ENCODE assay signal across 18 mouse cellular contexts in the genomic region with DNA sequence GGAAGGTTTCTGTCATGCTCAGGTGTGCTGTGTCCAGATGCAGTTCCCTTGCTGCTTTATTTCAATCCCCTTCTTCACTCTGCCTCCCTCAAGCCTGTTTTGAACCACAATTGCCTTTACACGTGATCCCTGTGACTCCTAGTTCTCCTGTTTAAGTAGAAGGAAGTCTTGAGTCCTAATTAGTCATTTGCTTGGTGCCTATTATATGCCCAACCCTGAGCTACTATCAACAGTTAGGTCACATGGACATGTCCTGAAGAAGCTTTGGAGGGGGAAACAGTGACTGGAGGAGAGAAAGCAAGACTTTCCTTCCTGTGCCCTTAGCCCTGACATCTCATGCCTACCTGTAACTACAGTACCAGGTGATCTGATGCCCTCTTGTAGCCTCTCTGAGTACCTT.
DNase-seq lines count a peak whose midpoint lies in the region; ATAC-seq and TF ChIP-seq lines count a peak whose summit lies in the region.
"Had no signal": no experiment of that assay in that cellular context is flagged by ENCODE, and none has a peak within 500 bp of the region (broad histone marks: within the 10 kb centered on the region; RNA-seq: fewer than 3 reads in every experiment).

No protein-coding gene starts in this region.

- peak; percentile 67; the same call in 1 of the 2 replicates for ATAC-seq in intestine, postnatal 0 days
- ATAC-seq: forebrain, embryonic 13.5 days; forebrain, embryonic 15.5 days had no signal

- no peak for TF ChIP-seq POLR2A in small intestine, adult 2 months (IDR thresholded peaks at IDR 0.05; ENCODE audit: low read depth, low read length)

- 33% methylated on average over 1 of the region's 1 CpGs for WGBS in intestine, postnatal 0 days
- 27% methylated on average over 1 of the region's 1 CpGs for WGBS in small intestine, adult 2 months

- H3K4me1 ChIP-seq in intestine, postnatal 0 days (replicated peaks; ENCODE audit: control insufficient read depth, insufficient read depth, low read length) = peaks cover 5% of the 10 kb centered on the region
- H3K4me1 ChIP-seq in small intestine, adult 2 months (ENCODE audit: control insufficient read depth, insufficient read depth, insufficient read length, low read length) = peaks cover 10% of the 10 kb centered on the region; the same call in 1 of the 2 replicates
- H3K4me1 ChIP-seq: embryonic facial prominence, embryonic 10.5 days; embryonic facial prominence, embryonic 12.5 days; forebrain, embryonic 13.5 days had no signal

- H3K27me3 ChIP-seq in intestine, postnatal 0 days (replicated peaks; ENCODE audit: control insufficient read depth, insufficient read depth, low read length) = no peaks in the 10 kb centered on the region
- H3K27me3 ChIP-seq in small intestine, adult 2 months (ENCODE audit: control insufficient read depth, insufficient read depth, low read length) = no peaks in the 10 kb centered on the region
- H3K27me3 ChIP-seq: embryonic facial prominence, embryonic 12.5 days; forebrain, embryonic 13.5 days; forebrain, embryonic 15.5 days had no signal

- H3K27ac ChIP-seq in layer of hippocampus, adult 2 months = 0 out of 2 replicates have a peak overlapping the region, but pooled peaks have one; percentile 1
- H3K27ac ChIP-seq in intestine, postnatal 0 days (ENCODE audit: low read depth, low read length) = no peak overlapping the region
- H3K27ac ChIP-seq in small intestine, adult 2 months (ENCODE audit: insufficient read depth, low read depth, low read length) = peak overlapping the region; percentile 10; the same call in 1 of the 2 replicates
- no peak overlapping the region for H3K27ac ChIP-seq in gastrocnemius, adult 2 months
- H3K27ac ChIP-seq: embryonic facial prominence, embryonic 10.5 days; embryonic facial prominence, embryonic 12.5 days; forebrain, embryonic 13.5 days; forebrain, embryonic 15.5 days had no signal

- no peak for DNase-seq in layer of hippocampus, adult 2 months (ENCODE audit: low spot score in 2 of 2)
- DNase-seq in layer of hippocampus, adult 11-12 months (ENCODE audit: low spot score) = no peak
- DNase-seq in adrenal gland, adult 2 months = no peak
- DNase-seq in gastrocnemius, adult 2 months = no peak
- DNase-seq: adrenal gland, adult 8-10 months; adrenal gland, postnatal 14 days; adrenal gland, postnatal 36 days; cerebellum, adult 11-12 months; cerebellum, adult 2 months; cerebellum, adult 9-10 months; cerebellum, postnatal 10 days; cerebellum, postnatal 25 days had no signal

- H3K4me2 ChIP-seq in intestine, postnatal 0 days (replicated peaks; ENCODE audit: low read depth) = no peak overlapping the region
- H3K4me2 ChIP-seq: embryonic facial prominence, embryonic 12.5 days; forebrain, embryonic 13.5 days; forebrain, embryonic 15.5 days had no signal

- no peak overlapping the region for H3K4me3 ChIP-seq in layer of hippocampus, adult 2 months
- no peak overlapping the region for H3K4me3 ChIP-seq in intestine, postnatal 0 days (ENCODE audit: low read depth, low read length)
- H3K4me3 ChIP-seq in small intestine, adult 2 months (ENCODE audit: low read depth, low read length) = no peak overlapping the region
- no peak overlapping the region for H3K4me3 ChIP-seq in gastrocnemius, adult 2 months
- H3K4me3 ChIP-seq: embryonic facial prominence, embryonic 10.5 days; embryonic facial prominence, embryonic 12.5 days; forebrain, embryonic 13.5 days; forebrain, embryonic 15.5 days had no signal

- no peaks in the 10 kb centered on the region for H3K9me3 ChIP-seq in intestine, postnatal 0 days (ENCODE audit: control insufficient read depth)
- H3K9me3 ChIP-seq: embryonic facial prominence, embryonic 10.5 days; embryonic facial prominence, embryonic 12.5 days; forebrain, embryonic 13.5 days; forebrain, embryonic 15.5 days had no signal

- no peaks in the 10 kb centered on the region for H3K36me3 ChIP-seq in intestine, postnatal 0 days (ENCODE audit: control insufficient read depth, insufficient read depth)
- no peaks in the 10 kb centered on the region for H3K36me3 ChIP-seq in small intestine, adult 2 months (ENCODE audit: control insufficient read depth, insufficient read depth, low read length)
- H3K36me3 ChIP-seq: embryonic facial prominence, embryonic 10.5 days; embryonic facial prominence, embryonic 12.5 days; forebrain, embryonic 15.5 days had no signal

- no peak overlapping the region for H3K9ac ChIP-seq in intestine, postnatal 0 days (ENCODE audit: low read depth, low read length)
- H3K9ac ChIP-seq: embryonic facial prominence, embryonic 12.5 days; forebrain, embryonic 13.5 days; forebrain, embryonic 15.5 days had no signal

- intact Hi-C loops in gastrocnemius, adult 2 months (cut with DNase I) = no loop called here

- TF ChIP-seq CTCF in layer of hippocampus, adult 2 months (conservative IDR thresholded peaks at IDR 0.05) = no peak
- TF ChIP-seq CTCF in intestine, postnatal 0 days (IDR thresholded peaks at IDR 0.05; ENCODE audit: low read depth) = no peak
- TF ChIP-seq CTCF in small intestine, adult 2 months (IDR thresholded peaks at IDR 0.05; ENCODE audit: extremely low read depth, insufficient read length, insufficient replicate concordance, low read depth, low read length) = no peak
- TF ChIP-seq CTCF in gastrocnemius, adult 2 months (IDR thresholded peaks at IDR 0.05) = no peak

Comparison
In these comparisons a context has a peak if more than half of its experiments do, and no peak if none do; other contexts are left out.
1. H3K27ac ChIP-seq: peak in layer of hippocampus, adult 2 months (single experiment) and small intestine, adult 2 months (single experiment); none in intestine, postnatal 0 days (single experiment) and gastrocnemius, adult 2 months (single experiment).